In genomic region chr3:146783645-146784225, GRCm38 (mm10) we compare ENCODE assay signal across 11 mouse cellular contexts. TPM values are rescaled to one million over a fixed set of nuclear protein-coding genes. Genes with fewer than 3 reads are reported as not detected.
DNase-seq lines count a peak whose midpoint lies in the region; ATAC-seq and TF ChIP-seq lines count a peak whose summit lies in the region.
"Had no signal": no experiment of that assay in that cellular context is flagged by ENCODE, and none has a peak within 500 bp of the region (broad histone marks: within the 10 kb centered on the region; RNA-seq: fewer than 3 reads in every experiment).

No protein-coding gene starts in this region.

- H3K27ac ChIP-seq in heart, postnatal 0 days (ENCODE audit: low read depth): no peak overlapping the region
- no peak overlapping the region for H3K27ac ChIP-seq in heart, embryonic 10.5 days
- H3K27ac ChIP-seq in spleen, adult 2 months (ENCODE audit: insufficient read depth, low read length): no peak overlapping the region

- WGBS in heart, postnatal 0 days: 78% methylated on average over 7 of the region's 7 CpGs
- 77% methylated on average over 7 of the region's 7 CpGs for WGBS in heart, embryonic 10.5 days
- 52% methylated on average over 7 of the region's 7 CpGs for WGBS in spleen, adult 2 months

- H3K4me3 ChIP-seq in heart, postnatal 0 days (ENCODE audit: low read depth, low read length): no peak overlapping the region
- H3K4me3 ChIP-seq in heart, embryonic 10.5 days: no peak overlapping the region
- no peak overlapping the region for H3K4me3 ChIP-seq in spleen, adult 2 months (ENCODE audit: extremely low read depth, insufficient read depth, insufficient read length)

- no peak for ATAC-seq in heart, postnatal 0 days (ENCODE audit: insufficient read depth, low read depth)
- peak; percentile 46 to 50; a peak in 3 of 4 replicates for ATAC-seq in hematopoietic stem cell, adult 5-6 weeks (replicated peaks in 1 of 2; ENCODE audit: insufficient read depth in 1 of 2, low FRiP score in 2 of 2, low TSS enrichment in 1 of 2, low read depth in 1 of 2, poor library complexity in 2 of 2, severe bottlenecking in 2 of 2)

- no peak overlapping the region for H3K4me2 ChIP-seq in heart, postnatal 0 days (ENCODE audit: low read depth, low read length)

- TF ChIP-seq CTCF in heart, postnatal 0 days (IDR thresholded peaks at IDR 0.05; ENCODE audit: low read depth): peak; percentile 60
- TF ChIP-seq CTCF in spleen, adult 2 months (IDR thresholded peaks at IDR 0.05; ENCODE audit: extremely low read depth, insufficient read depth, insufficient read length, insufficient replicate concordance): peak; percentile 49; the same call in 1 of the 2 replicates

- no peak overlapping the region for H3K9ac ChIP-seq in heart, postnatal 0 days (replicated peaks; ENCODE audit: low read depth, low read length)

- TF ChIP-seq POLR2A in spleen, adult 2 months (IDR thresholded peaks at IDR 0.05; ENCODE audit: low read depth, low read length): no peak

- no peaks in the 10 kb centered on the region for H3K36me3 ChIP-seq in heart, postnatal 0 days (replicated peaks; ENCODE audit: control insufficient read depth, insufficient read depth, low read length)
- H3K36me3 ChIP-seq in heart, embryonic 10.5 days: no peaks in the 10 kb centered on the region
- no peaks in the 10 kb centered on the region for H3K36me3 ChIP-seq in spleen, adult 2 months (ENCODE audit: control insufficient read depth, insufficient read depth, low read length)

- H3K9me3 ChIP-seq in heart, postnatal 0 days (replicated peaks; ENCODE audit: control insufficient read depth, low read length): no peaks in the 10 kb centered on the region
- H3K9me3 ChIP-seq in heart, embryonic 10.5 days: no peaks in the 10 kb centered on the region
- H3K9me3 ChIP-seq: megakaryocyte, embryonic 14.5 days had no signal

- no peaks in the 10 kb centered on the region for H3K27me3 ChIP-seq in heart, postnatal 0 days (ENCODE audit: control insufficient read depth, insufficient read depth, low read length)
- no peaks in the 10 kb centered on the region for H3K27me3 ChIP-seq in heart, embryonic 10.5 days (ENCODE audit: insufficient read depth, poor library complexity, severe bottlenecking)
- H3K27me3 ChIP-seq in spleen, adult 2 months (ENCODE audit: control insufficient read depth, insufficient read depth, low read length): no peaks in the 10 kb centered on the region
- H3K27me3 ChIP-seq: megakaryocyte, embryonic 14.5 days had no signal

- TF ChIP-seq EP300 in heart, postnatal 0 days (IDR thresholded peaks at IDR 0.05; ENCODE audit: low read depth): no peak

- peaks cover 13% of the 10 kb centered on the region for H3K4me1 ChIP-seq in heart, postnatal 0 days (ENCODE audit: control insufficient read depth, insufficient read depth)
- peaks cover 14% of the 10 kb centered on the region for H3K4me1 ChIP-seq in heart, embryonic 10.5 days
- H3K4me1 ChIP-seq in spleen, adult 2 months (ENCODE audit: control insufficient read depth, insufficient read depth, insufficient read length): peaks cover 9% of the 10 kb centered on the region

- peak; percentile 61 for DNase-seq in heart, postnatal 0 days (ENCODE audit: low spot score)
- DNase-seq in heart, embryonic 10.5 days (ENCODE audit: low spot score): no peak
- DNase-seq in spleen, adult 2 months (ENCODE audit: low read depth in 1 of 2, low spot score in 2 of 2): peak in 1 of 2 experiments; percentile 40
- no peak for DNase-seq in spleen, adult 12 weeks (ENCODE audit: low spot score)
- peak; percentile 47 for DNase-seq in retina, embryonic 14.5 days (ENCODE audit: low spot score)
- no peak for DNase-seq in urinary bladder, adult 2 months (ENCODE audit: low spot score)
- no peak for DNase-seq in left cerebral cortex, adult 18-20 months (ENCODE audit: low spot score in 2 of 2)
- DNase-seq: cerebellum, adult 9-10 months; right cerebral cortex, postnatal 4 days had no signal

RNA-seq across cellular contexts. Expression of gene Prkacb, which starts 29.1 kb away (rescaled TPM):
- total RNA-seq in heart, postnatal 0 days (2014; rRNA removed; ENCODE audit: low replicate concordance): 53.1 and 58.6 TPM in 2 replicates
- polyA plus RNA-seq in heart, postnatal 0 days (2015; fragmentation: Nextera tagmentation; extraction: Ambion mirVana): 38.0 and 41.7 TPM in 2 replicates
- 50.0 and 52.9 TPM in 2 replicates for polyA plus RNA-seq in heart, embryonic 10.5 days (2016; fragmentation: Nextera tagmentation; extraction: Ambion mirVana)
- 21.8 and 24.3 TPM in 2 replicates for polyA plus RNA-seq in spleen, adult 2 months (2012; rRNA removed)
- total RNA-seq in hematopoietic stem cell, adult 5-6 weeks (2017): 133 and 147 TPM in 2 replicates
- 82.5 and 105 TPM in 2 replicates for polyA plus RNA-seq in urinary bladder, adult 2 months (2012; rRNA removed)
- total RNA-seq in left cerebral cortex, adult 18-20 months (2021): 100 to 1,000 TPM; 453 to 516 TPM

Comparison
In these comparisons a context has a peak if more than half of its experiments do, and no peak if none do; other contexts are left out.
1. DNase-seq: peak in heart, postnatal 0 days (single experiment) and retina, embryonic 14.5 days (single experiment); none in heart, embryonic 10.5 days (single experiment), spleen, adult 12 weeks (single experiment), urinary bladder, adult 2 months (single experiment) and left cerebral cortex, adult 18-20 months (0 of 2).